Mouse (Mus musculus) hindbrain, embryonic 10.5 days (tissue): ENCODE measurements around the gene Atp2c2. TPM values are rescaled to one million over a fixed set of nuclear protein-coding genes. Genes with fewer than 3 reads are reported as not detected.

Experiments
- DNase-seq: peaks from one replicate; pipeline ENCODE4 v3.0.0-alpha.2; 2017; ENCODE audit warnings: low spot score
- H3K27ac ChIP-seq: fragments of 300-500 bp; sonication (generic); 2 replicates; pipeline ENCODE4 v1.5.1; 2016; ENCODE audit warnings: mild to moderate bottlenecking, moderate library complexity
- H3K27me3 ChIP-seq: fragments of 300-500 bp; sonication (generic); 2 replicates; pipeline ENCODE4 v1.6.1; 2016; ENCODE audit warnings: mild to moderate bottlenecking; ENCODE audit not compliant: poor library complexity, insufficient read depth, severe bottlenecking
- H3K36me3 ChIP-seq: fragments of 300-500 bp; sonication (generic); 2 replicates; pipeline ENCODE4 v1.6.1; 2016; ENCODE audit warnings: mild to moderate bottlenecking, moderate library complexity
- H3K4me1 ChIP-seq: fragments of 300-500 bp; sonication (generic); replicated peaks from 2 replicates; pipeline ENCODE4 v1.6.1; 2016; ENCODE audit warnings: mild to moderate bottlenecking
- H3K4me3 ChIP-seq: fragments of 300-500 bp; sonication (generic); 2 replicates; pipeline ENCODE4 v1.5.1; 2016; ENCODE audit warnings: mild to moderate bottlenecking, moderate library complexity
- H3K9me3 ChIP-seq: fragments of 300-500 bp; sonication (generic); 2 replicates; pipeline ENCODE4 v1.6.1; 2016; ENCODE audit warnings: mild to moderate bottlenecking, moderate library complexity
- WGBS: fragments of 180-500 bp; shearing (Covaris S2); methylation state at CpG from one replicate; pipeline ENCODE4 v1.1.7; 2016; 5-methylcytosine and 5-hydroxymethylcytosine counted together
- polyA plus RNA-seq: library from polyadenylated mRNA; unstranded; fragments of >200 nt; fragmentation: Nextera tagmentation; extraction: Ambion mirVana; gene quantifications from 2 replicates; pipeline ENCODE4 v1.2.1, GENCODE M21; 2016

Gene Atp2c2
- polyA plus RNA-seq: 1.4 TPM in 2 replicates

DNA sequence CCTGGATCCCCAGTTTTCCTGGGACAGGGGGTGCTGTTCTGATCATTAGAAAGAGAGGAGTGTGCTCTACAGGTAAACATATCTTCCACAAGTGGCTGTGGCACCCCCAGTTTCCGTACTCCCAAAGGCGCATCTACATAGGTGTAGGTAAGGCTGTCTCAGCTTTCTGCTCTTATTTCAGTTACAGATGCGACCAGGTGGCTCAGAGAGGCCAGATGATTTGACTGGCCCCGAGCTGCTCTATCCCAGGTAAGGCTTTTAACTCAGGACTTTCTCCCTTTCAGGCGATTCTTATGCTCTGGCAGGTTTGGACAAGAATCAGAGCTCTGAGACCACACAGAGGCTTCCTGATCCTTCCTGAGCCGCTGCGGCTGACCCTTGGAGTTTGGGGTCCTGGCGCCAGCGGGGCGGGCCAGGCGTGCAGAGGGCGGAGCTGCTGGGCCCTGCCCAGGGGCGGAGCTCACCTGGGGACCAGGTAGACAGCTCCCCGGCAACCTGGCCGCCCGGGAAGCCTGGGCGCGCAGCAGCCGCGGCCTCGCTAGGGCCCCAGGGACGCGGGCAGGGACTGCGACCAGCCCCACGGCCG is at the start of gene Atp2c2:
Gene Atp2c2, plus strand, starts transcription at position 461 of the 586 bp plus-strand sequence.
- 3% methylated on average over 26 of the region's 26 CpGs for WGBS
- Histone ChIP-seq H3K4me1 (peaks cover 31% of the 10 kb centered on the region), H3K27ac (peak within 1 kb of the TSS; percentile 4; the same call in 1 of the 2 replicates), H3K4me3 (peak within 1 kb of the TSS; percentile 28), H3K36me3 (no peaks in the 10 kb centered on the region), H3K9me3 (no peaks in the 10 kb centered on the region), H3K27me3 (peaks cover 60% of the 10 kb centered on the region)
- no peak for DNase-seq

DNA sequence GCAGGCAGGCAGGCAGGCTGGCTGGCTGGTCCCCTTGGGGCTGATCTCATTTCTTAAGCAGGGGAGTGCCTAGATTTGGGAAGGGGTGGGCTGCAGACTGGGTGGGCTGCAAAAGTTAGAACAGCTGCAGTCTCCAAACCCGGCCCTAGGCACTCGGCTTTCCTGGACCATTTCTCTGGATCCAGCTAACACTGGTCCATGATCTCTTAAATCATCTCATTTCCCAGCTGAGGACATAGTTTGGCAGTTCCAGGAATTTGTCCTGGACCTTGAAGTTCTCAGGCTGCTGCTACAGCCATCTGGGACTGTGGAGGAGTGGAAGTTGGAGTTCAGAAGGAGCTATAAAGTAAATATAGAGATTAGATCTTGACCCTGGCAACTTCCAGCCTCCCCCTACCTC is 48.5 kb upstream of the Atp2c2 start:
- DNase-seq: no peak
- Histone ChIP-seq H3K36me3 (no peaks in the 10 kb centered on the region), H3K27ac (no peak overlapping the region), H3K9me3 (peaks cover 5% of the 10 kb centered on the region; the same call in 1 of the 2 replicates), H3K4me1 (peaks cover 12% of the 10 kb centered on the region), H3K27me3 (no peaks in the 10 kb centered on the region), H3K4me3 (no peak overlapping the region)
- WGBS: 69% methylated on average over 2 of the region's 2 CpGs

DNA sequence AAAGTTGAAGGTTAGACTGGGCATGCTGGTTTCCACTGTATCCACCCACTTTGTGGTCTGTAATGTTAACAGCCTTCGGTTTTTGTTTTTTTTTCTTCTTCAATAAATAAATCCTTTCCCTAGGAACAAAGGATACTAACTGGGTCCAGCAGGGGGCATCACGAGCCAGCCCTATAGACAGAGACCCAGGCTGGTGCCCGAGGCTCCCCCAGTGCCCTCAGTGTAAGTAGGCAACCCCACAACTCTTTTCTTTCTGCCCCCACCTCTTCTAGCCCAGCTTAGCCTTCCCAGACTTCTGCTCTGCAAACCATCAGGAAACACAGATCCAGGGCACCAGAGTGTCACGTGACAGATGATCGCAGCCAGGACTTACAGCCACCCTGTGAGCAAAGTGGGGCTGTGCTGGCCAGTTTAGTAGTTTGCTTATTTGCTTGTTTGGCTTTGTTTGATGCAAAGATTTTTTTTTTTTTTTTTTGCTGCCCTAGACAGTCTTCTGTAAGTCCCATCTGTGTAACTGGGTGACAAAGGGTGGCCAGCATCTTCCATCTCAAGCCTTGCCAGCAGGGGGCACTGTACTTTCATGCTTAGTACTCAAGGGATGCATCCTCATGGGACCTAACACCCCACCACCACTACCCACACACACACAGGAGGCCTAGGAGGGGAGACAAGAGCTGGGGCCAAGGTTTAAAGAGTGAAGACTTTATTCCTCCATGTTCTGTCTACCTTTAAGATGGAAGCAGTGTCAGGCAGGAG is 42.9 kb upstream of the Atp2c2 start:
- peaks cover 5% of the 10 kb centered on the region; the same call in 1 of the 2 replicates for H3K9me3 ChIP-seq
- H3K27ac ChIP-seq: no peak overlapping the region
- H3K4me1 ChIP-seq: peaks cover 37% of the 10 kb centered on the region
- no peak overlapping the region for H3K4me3 ChIP-seq
- no peaks in the 10 kb centered on the region for H3K27me3 ChIP-seq
- 56% methylated on average over 5 of the region's 5 CpGs for WGBS
- H3K36me3 ChIP-seq: no peaks in the 10 kb centered on the region
- no peak for DNase-seq

DNA sequence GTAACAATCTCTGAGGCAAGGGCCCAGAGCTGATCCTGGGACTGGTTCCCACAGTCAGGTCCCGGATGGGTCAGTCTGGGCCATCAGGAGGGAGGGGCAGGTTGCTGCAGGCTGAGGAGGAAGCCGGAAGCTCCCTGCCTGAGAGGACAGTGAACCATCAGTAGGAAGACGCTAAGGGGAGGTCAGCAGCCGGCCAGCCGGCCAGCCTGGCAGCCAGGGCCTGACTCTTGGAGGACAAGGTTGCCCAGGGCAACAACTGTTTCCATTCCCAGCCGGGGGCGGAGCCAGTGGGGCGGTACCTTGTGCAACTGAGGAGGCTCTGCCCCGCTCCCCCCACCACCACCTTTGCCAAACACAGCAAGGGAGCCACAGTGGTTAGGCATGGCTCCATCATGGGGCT is 38.7 kb upstream of the Atp2c2 start:
- DNase-seq: peak; percentile 81
- peak overlapping the region; percentile 86 for H3K27ac ChIP-seq
- WGBS: 4% methylated on average over 9 of the region's 9 CpGs
- H3K9me3 ChIP-seq: peaks cover 5% of the 10 kb centered on the region; the same call in 1 of the 2 replicates
- peaks cover 59% of the 10 kb centered on the region for H3K4me1 ChIP-seq
- peaks cover 10% of the 10 kb centered on the region for H3K27me3 ChIP-seq
- peak overlapping the region; percentile 32 for H3K4me3 ChIP-seq
- H3K36me3 ChIP-seq: no peaks in the 10 kb centered on the region

DNA sequence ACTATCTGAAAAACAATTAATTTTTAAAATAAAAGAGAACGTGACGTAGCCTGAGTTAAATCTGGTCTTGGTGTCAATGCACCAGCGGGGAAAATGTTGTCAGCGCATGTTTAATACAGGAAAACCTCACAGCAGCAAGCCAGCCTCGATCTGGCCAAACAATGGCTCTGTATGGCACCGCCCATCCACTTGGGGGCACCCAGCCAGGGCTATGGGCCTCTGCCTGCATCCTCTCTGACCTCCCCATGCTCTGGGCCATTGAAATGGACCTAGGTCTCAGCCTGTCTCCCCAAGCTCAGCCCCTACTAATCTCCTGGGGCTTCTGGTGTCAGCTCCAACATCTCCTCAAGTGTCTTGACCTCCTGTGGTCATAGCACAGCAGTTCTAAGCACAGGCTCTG is 37.9 kb upstream of the Atp2c2 start:
- Histone ChIP-seq H3K4me3 (no peak overlapping the region), H3K36me3 (no peaks in the 10 kb centered on the region), H3K27ac (peak overlapping the region; percentile 51; the same call in 1 of the 2 replicates), H3K9me3 (peaks cover 5% of the 10 kb centered on the region; the same call in 1 of the 2 replicates), H3K4me1 (peaks cover 67% of the 10 kb centered on the region), H3K27me3 (peaks cover 17% of the 10 kb centered on the region)
- WGBS: 71% methylated on average over 6 of the region's 6 CpGs
- no peak for DNase-seq

DNA sequence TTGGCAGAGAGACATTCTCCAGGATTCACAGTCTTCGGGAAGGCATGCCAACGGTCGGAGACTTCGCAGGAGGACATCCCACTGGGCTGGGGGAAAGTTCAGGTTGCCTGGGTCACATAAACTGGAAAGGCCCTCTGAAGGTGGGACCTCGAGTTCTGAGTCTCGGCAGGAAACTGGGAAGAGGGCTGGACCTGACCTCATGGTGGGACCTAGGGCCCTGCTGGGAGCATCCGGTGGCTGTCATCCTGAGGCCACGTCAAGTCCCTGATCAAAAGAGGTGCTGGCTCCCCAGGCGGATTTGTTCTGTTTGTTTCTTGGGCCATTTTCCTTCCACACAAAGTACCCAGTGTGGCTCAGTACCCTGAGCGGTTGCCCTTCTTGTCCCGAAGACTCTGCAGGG is 36.4 kb upstream of the Atp2c2 start:
- Histone ChIP-seq H3K4me1 (peaks cover 75% of the 10 kb centered on the region), H3K27ac (no peak overlapping the region; the same call in 1 of the 2 replicates), H3K27me3 (peaks cover 24% of the 10 kb centered on the region), H3K9me3 (no peaks in the 10 kb centered on the region), H3K36me3 (no peaks in the 10 kb centered on the region), H3K4me3 (no peak overlapping the region)
- DNase-seq: peak; percentile 34
- 40% methylated on average over 11 of the region's 11 CpGs for WGBS

DNA sequence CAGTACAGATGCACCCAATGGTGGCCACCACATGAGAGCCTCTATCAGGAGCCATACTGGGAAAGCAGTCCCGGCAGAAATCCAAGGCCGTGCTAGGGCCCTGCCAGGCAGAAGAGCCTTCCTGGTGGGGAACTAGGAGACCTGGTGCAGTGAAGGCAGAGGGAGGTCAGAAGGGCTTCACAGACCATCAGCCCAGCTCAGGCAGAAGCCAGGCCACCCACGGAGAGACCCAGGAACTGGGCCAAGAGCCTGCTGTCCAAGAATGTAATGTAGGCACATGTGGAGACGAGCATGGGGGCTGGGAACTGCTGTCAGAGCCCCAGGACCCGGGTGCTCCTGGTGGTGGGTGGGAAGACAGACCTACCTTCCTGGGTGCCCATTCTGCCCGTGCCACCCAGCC is 34.5 kb upstream of the Atp2c2 start:
- no peaks in the 10 kb centered on the region for H3K9me3 ChIP-seq
- H3K27me3 ChIP-seq: peaks cover 24% of the 10 kb centered on the region
- 70% methylated on average over 6 of the region's 6 CpGs for WGBS
- H3K4me1 ChIP-seq: peaks cover 76% of the 10 kb centered on the region
- H3K27ac ChIP-seq: peak overlapping the region; percentile 23; the same call in 1 of the 2 replicates
- H3K4me3 ChIP-seq: no peak overlapping the region
- no peak for DNase-seq
- no peaks in the 10 kb centered on the region for H3K36me3 ChIP-seq

DNA sequence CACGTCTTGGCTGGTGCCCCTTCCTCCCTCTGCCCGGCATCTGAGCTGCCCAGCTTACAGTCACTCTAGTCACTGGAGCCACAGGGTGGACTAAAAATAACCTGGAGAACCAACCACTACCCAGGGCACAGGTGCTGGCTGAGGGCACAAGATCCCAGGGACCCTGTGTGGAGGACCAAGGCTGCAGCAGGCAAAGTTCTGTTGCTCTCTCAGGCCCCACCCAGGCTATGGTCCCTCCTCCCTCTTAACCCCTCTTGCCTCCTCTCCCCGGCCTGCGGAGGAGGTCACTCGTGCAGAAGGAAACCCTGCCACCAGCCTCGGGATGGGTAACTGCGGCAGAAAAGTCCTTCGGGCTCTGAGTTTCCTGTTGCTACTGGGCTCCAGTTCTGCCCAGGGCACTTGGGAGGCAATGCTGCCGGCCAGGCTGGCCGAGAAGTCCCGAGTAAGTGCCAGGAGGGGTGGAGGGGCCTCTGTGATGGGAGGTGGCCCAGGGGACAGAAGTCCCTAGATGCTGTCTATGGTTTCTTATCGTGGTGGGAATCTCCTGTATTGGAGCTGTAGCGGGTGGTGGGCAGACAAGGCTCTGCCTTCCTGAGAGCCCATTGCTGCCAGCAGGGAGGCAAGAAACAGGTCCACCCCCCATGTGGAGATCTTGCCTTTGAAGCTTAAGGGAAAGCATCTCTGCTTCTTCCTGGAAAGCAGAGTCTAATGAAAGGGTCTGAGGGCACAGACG is 33.4 kb upstream of the Atp2c2 start, which contains the start of gene Wfdc1:
Gene Wfdc1, plus strand, starts transcription at position 147 of the 733 bp plus-strand sequence.
- Histone ChIP-seq H3K27me3 (peaks cover 24% of the 10 kb centered on the region), H3K4me1 (peaks cover 73% of the 10 kb centered on the region), H3K4me3 (0 out of 2 replicates have a peak within 1 kb of the TSS, but pooled peaks have one; percentile 28), H3K27ac (peak within 1 kb of the TSS; percentile 63), H3K36me3 (no peaks in the 10 kb centered on the region), H3K9me3 (no peaks in the 10 kb centered on the region)
- WGBS: 19% methylated on average over 14 of the region's 14 CpGs
- DNase-seq: no peak

DNA sequence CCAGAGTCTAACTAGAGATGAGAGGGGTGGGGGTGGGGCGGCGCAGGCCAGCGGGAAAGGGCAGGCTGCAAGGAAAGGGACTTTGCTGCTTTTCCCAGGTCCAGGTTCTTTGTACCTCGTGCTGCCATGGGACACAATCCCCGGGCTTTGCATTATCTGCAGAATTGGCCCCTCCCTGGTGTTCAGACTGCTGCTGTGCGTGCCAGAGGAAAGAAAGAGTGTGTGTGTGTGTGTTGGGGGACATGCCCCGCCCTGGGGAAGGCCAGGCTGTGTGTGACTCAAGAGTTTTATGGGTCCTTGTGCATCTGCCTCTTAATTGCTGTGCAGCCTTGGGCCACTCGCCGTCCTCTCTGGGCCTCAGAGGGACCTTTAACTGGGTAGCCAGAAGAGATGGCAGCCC is 31.4 kb upstream of the Atp2c2 start:
- H3K27ac ChIP-seq: 0 out of 2 replicates have a peak overlapping the region, but pooled peaks have one; percentile 13
- no peak for DNase-seq
- 69% methylated on average over 9 of the region's 9 CpGs for WGBS

DNA sequence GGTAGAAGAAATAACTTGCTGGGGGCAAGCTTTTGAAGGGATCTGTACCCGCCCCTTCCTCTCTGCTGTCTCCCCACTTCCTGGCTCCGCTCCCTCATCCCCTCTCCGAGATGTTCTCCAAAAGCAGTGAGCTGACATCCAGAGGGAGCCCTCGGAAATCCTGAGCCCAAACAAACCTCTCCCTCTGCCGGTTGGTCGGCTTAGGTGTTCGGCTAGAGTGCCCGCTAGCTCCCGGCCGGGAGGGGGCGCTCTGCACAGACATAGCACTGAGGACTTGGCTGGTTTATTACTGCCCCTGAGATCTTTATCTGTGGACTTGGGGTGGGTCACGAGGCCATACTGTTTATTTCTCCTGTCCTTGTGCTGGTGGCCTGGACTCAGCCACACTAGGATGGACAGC is 30.5 kb upstream of the Atp2c2 start:
- Histone ChIP-seq H3K4me1 (peaks cover 51% of the 10 kb centered on the region), H3K27ac (no peak overlapping the region), H3K36me3 (no peaks in the 10 kb centered on the region), H3K27me3 (peaks cover 24% of the 10 kb centered on the region), H3K4me3 (no peak overlapping the region), H3K9me3 (no peaks in the 10 kb centered on the region)
- 51% methylated on average over 12 of the region's 12 CpGs for WGBS
- no peak for DNase-seq

More for the DNA sequence above, 31.4 kb upstream of the Atp2c2 start:
- Histone ChIP-seq H3K27me3 (peaks cover 24% of the 10 kb centered on the region), H3K4me1 (peaks cover 60% of the 10 kb centered on the region), H3K4me3 (no peak overlapping the region), H3K9me3 (no peaks in the 10 kb centered on the region), H3K36me3 (no peaks in the 10 kb centered on the region)

DNA sequence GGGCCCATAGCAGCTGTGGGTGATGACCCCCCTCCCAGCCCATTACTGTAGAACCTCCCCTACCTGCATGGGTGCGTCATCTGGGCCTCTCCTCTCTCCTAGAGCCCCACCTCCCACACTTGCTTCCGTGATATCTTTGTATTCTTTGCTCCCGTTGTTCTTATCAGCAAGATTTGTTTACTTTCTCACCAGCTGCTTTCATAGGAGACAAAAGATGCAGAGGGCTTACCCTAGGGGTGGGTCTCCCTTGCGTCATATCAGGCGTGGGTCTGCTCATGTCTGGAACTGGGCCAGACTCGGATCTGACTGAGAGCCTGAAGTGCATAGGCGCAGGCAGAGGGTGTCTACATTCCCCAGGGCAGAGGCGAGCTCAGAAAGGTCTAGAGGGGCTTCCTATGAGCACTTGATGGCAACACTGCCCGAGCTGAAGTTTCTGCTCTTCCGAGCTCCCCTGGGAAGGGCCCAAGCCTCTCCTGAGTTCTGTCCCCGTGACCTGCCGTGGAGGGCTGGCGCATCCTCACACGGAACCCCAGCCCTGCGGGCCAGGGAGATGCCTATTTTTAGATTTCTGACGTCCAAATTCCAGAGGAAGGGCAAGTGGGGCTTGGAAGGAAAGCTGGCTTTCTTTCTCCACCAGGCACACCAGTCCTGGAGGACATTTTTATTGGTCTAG is 29.3 kb upstream of the Atp2c2 start:
- DNase-seq: no peak
- Histone ChIP-seq H3K4me1 (peaks cover 43% of the 10 kb centered on the region), H3K36me3 (no peaks in the 10 kb centered on the region), H3K27ac (no peak overlapping the region), H3K9me3 (no peaks in the 10 kb centered on the region), H3K4me3 (no peak overlapping the region), H3K27me3 (peaks cover 20% of the 10 kb centered on the region)
- 71% methylated on average over 16 of the region's 16 CpGs for WGBS

DNA sequence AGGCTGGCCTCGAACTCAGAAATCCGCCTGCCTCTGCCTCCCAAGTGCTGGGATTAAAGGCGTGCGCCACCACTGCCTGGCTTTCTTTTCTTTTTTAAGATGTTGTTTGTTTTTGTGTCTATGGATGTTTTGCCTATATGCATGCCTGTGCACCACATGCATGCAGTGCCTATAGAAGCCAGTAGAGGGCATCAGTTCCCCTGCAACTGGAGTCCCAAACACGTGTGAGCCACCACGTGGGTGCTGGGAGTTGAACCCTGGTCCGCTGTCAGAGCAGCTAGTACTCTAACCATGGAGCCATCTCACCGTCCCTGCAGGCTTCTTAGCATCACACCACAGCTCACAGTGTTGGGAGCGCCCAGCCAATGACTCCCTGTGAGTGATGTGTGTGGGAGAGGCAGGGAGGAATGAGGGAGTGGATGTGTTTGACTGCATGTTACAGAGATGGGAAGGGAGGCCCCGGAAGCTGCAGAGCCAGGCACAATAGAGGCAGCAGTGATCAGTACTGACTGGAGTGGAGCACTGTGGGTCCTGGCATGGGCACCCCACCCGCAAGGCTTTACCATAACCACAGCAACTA is 25.7 kb upstream of the Atp2c2 start:
- H3K4me3 ChIP-seq: no peak overlapping the region
- H3K27ac ChIP-seq: no peak overlapping the region

More for the DNA sequence above, 25.7 kb upstream of the Atp2c2 start:
- DNase-seq: no peak
- 82% methylated on average over 11 of the region's 11 CpGs for WGBS
- Histone ChIP-seq H3K9me3 (no peaks in the 10 kb centered on the region), H3K36me3 (no peaks in the 10 kb centered on the region), H3K4me1 (peaks cover 29% of the 10 kb centered on the region), H3K27me3 (0 out of 2 replicates have a peak, but pooled peaks cover under 1% of the 10 kb centered on the region)
